Mouse (Mus musculus) myocyte (in vitro differentiated cells): ENCODE measurements around the gene Dennd5a.

Experiments
- E2F4 ChIP-seq: IDR thresholded peaks from one replicate; pipeline ENCODE4 v1.6.1; 2011; ENCODE audit warnings: mild to moderate bottlenecking, control low read depth, moderate library complexity; ENCODE audit not compliant: insufficient read depth
- MAX ChIP-seq: IDR thresholded peaks from one replicate; pipeline ENCODE4 v1.6.1; 2011; ENCODE audit warnings: low read depth, mild to moderate bottlenecking, control low read depth
- MYOG ChIP-seq, 3 experiments: IDR thresholded peaks; one replicate each; pipeline ENCODE4 v1.6.1; 2011; ENCODE audit warnings: control low read depth in 2 of 3, low read depth in 2 of 3, mild to moderate bottlenecking in 2 of 3; ENCODE audit not compliant: insufficient read length in 2 of 3, control insufficient read depth in 1 of 3, insufficient read depth in 1 of 3
- POLR2A ChIP-seq: IDR thresholded peaks from one replicate; pipeline ENCODE4 v1.6.1; 2011; ENCODE audit warnings: low read depth, mild to moderate bottlenecking, control low read depth, moderate library complexity; ENCODE audit not compliant: insufficient read length
- POLR2AphosphoS2 ChIP-seq: IDR thresholded peaks from one replicate; pipeline ENCODE4 v1.6.1; 2011; ENCODE audit warnings: low read depth, control low read depth; ENCODE audit not compliant: insufficient read length
- TCF3 ChIP-seq: IDR thresholded peaks from one replicate; pipeline ENCODE4 v1.6.1; 2011; ENCODE audit warnings: low read depth, control low read depth; ENCODE audit not compliant: insufficient read length
- USF1 ChIP-seq: IDR thresholded peaks from one replicate; pipeline ENCODE4 v1.6.1; 2011; ENCODE audit warnings: low read depth, mild to moderate bottlenecking, control low read depth, moderate library complexity

DNA sequence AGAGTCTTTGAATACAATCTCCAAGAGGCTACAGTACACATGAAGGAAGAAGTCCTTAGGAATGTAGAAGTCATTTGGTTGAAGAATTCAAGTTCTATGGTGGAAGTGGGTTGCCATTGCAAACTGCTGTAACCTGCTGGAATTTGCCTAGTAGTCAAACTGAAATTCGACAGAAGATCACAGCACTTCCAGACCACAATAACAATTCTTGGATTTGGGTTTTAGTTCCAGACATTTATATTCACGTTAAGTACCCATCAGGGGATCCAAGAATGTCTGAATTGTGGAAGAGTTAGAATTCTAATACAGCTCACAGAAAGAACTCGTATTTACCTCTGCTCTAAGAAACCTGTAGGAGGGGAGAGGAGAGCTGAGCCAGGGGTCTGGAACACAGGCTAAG, 109.7 kb downstream of the Dennd5a start:
- TF ChIP-seq USF1 (no peak), POLR2A (no peak), MAX (no peak), MYOG (IDR thresholded peaks at IDR 0.05; ENCODE audit: control insufficient read depth in 1 of 3, insufficient read depth in 1 of 3, insufficient read length in 2 of 3, low read depth in 2 of 3) (no peak), E2F4 (no peak), TCF3 (no peak), POLR2AphosphoS2 (no peak)
